Mouse (Mus musculus) bone marrow macrophage, adult 2 months (primary cell): ENCODE data around the gene Ptpn22.

Experiments
- CTCF ChIP-seq: IDR thresholded peaks from 2 replicates; pipeline ENCODE4 v1.5.1; 2012; ENCODE audit warnings: low read depth, mild to moderate bottlenecking, low read length, moderate library complexity
- POLR2A ChIP-seq: IDR thresholded peaks from 2 replicates; pipeline ENCODE4 v1.6.1; 2012; ENCODE audit warnings: mild to moderate bottlenecking, low read depth, low read length, borderline replicate concordance

- TF ChIP-seq CTCF (no peak), POLR2A (no peak)
Observed at GRCm38 (mm10) chr3:103839711-103840110, 19.9 kb upstream of the Ptpn22 start.
